Mouse (Mus musculus): Measurements from ENCODE around the gene E030018B13Rik. TPM values are rescaled to one million over a fixed set of nuclear protein-coding genes. Genes with fewer than 3 reads are reported as not detected.

E030018B13Rik gene
- total RNA-seq, 2 experiments from 2014 or later, result not detected

DNA sequence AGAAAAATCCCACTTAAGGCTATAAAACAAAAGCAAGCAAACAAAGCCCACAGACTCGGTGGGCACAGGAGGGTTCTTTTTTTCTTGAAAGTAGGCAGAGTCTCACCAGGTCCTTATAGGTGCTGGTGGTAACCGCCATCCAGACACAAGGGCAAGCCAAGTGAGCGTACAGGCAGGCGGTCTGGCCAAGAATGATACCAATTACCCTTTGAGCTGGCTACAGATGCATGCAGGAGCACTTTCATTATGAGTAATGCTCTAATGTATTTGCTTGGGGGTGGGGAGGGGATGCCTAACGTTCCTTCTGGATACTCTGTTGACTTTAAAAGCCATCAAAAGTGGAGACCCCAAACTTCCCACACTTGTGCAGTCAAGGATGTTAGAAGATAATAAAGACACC lies 14.1 kb downstream of the E030018B13Rik start:
- no peak for DNase-seq (ENCODE audit: extremely low spot score in 1 of 2, low spot score in 2 of 2)
- intact Hi-C loops (cut with DNase I), result loop anchor here (10.0 kb wide), 1 partner anchor 224 kb away; the partner anchor contains the start of gene Trpm1

DNA sequence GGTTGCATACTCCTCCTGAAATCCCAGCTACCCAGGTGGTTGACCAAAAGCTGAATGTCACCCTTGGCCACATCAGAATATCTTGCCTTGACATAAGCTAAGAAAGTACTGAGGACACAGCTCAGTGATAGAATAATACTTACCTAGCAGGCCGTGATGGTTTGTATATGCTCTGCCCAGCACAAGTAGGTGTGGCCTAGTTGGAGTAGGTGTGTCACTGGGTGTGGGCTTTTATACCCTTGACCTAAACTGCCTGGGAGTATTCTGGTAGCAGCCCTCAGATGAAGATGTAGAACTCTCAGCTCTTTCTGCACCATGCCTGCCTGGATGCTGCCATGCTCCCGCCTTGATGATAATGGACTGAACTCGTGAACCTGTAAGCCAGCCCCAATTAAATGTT lies 15.8 kb downstream of the E030018B13Rik start:
- DNase-seq (ENCODE audit: extremely low spot score in 1 of 2, low spot score in 2 of 2), result no peak
- intact Hi-C loops (cut with DNase I), result loop anchor here (10.0 kb wide), 1 partner anchor 222 kb away; the partner anchor contains the start of gene Trpm1

DNA sequence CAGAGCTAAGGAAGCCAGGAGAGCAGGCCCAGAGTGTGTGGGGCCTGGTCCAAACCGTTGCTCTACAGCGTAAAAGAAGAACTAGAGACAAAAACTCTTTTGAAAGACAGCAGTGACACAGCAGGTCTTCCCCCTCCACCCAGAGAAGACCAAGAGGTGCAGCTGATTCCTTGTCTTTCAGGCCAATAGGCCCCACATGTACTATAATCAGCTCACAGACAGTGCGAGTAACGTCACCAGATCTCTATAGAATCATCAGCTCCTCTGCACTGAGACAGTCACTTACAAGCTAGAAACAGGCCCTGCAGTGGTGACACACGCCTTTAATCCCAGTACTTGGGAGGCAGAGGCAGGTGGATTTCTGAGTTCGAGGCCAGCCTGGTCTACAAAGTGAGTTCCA lies 17.2 kb downstream of the E030018B13Rik start:
- no peak for DNase-seq (ENCODE audit: extremely low spot score in 1 of 2, low spot score in 2 of 2)
- intact Hi-C loops (cut with DNase I), result loop anchor here (10.0 kb wide), 1 partner anchor 221 kb away; the partner anchor contains the start of gene Trpm1

DNA sequence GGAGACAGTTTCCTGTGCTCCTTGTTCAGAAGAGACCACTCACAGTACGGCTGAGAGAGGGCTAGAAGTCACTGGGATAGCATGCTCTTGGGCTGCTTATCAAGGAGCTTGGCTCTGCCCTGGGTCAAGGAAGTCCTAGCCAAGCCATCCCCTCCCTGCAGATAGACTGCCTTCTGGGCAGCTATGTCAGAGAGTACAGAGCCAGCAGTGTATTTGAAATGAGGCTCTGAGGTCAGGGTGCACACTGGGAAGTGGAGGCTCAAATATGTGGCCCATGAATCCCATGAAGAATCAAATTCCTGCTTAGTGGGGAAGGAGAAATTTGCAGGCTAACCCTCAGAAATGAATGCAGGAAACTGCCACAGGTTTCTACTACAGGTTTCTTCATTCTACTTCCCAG lies 17.9 kb downstream of the E030018B13Rik start:
- intact Hi-C loops (cut with DNase I), result loop anchor here (10.0 kb wide), 1 partner anchor 220 kb away; the partner anchor contains the start of gene Trpm1
- DNase-seq (ENCODE audit: extremely low spot score in 1 of 2, low spot score in 2 of 2), result no peak

DNA sequence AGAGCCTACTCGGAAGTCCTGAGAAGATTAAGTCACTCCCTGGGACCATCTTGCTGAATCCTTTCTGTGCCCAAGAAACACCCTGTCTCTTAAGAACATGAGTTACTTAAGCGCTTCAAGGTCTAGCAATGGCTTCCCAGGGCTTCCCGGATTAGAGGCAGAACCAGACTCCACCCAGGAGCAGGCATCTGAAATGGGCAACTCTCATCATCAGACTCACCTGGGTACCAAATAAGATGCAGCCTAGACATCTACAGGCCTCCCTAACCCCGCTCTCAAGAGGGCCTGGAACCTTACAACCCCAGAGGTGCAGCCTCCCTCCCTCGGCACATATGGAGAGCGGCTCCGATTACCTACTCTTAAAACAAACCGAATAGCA lies 19.1 kb downstream of the E030018B13Rik start:
- DNase-seq (ENCODE audit: extremely low spot score in 1 of 2, low spot score in 2 of 2), result no peak
- intact Hi-C loops (cut with DNase I), result loop anchor here (2.0 to 10.0 kb wide), 6 partner anchors 38 to 219 kb away; partner anchors contain the start of gene Trpm1

DNA sequence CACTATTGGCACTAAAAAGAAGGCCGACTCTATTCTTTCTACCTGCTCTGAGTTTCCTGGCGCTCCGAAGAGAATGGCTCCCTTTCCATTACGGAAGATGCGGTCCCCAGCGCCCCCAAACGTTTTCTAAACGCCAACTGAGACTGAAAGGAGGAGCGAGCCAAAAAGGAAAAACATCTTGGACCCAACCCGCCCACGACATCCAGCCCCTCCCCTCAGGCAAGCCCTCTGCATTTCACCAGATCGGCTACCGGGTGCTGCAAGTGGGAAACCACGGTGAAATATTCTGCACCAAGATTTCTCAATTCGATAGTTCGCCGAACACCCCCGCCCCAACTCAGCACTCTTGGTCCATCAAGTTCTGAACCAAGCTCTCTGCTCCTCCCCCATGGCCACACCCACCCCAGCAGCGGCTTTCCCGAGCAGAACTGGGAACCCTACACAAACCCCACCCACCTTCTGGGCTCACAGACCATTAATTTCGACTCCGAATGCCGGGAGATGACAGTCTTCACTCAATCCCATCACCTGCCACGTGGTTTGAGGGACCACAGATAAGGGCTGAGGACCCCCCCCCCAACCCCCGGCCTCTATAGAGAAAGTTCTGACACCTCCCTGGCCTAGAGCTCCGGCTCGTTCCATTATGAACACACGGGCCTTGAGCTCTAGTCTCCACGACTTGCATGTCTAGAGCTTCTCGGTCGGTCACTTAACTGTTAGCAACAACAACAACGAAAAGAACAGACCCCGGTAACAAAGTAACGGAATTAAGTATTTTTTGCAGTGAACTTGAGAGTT lies 19.7 kb downstream of the E030018B13Rik start:
- intact Hi-C loops (cut with DNase I), result loop anchor here (2.0 to 10.0 kb wide), 6 partner anchors 39 to 218 kb away; partner anchors contain the start of gene Trpm1
- peak; percentile 61 to 89 for DNase-seq (ENCODE audit: extremely low spot score in 1 of 2, low spot score in 2 of 2)

DNA sequence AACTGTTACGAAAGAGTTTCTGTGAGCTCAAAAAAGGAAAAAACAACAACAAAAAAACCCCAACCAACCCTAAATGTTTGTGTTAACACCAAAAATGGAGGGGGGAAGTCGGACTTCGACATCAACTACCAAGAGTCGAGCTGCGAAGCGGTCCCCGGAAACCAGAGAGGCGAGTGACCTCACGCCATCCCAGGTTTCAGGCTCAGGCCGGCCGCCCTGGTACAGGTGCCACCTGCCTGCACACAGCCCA lies 20.3 kb downstream of the E030018B13Rik start:
- no peak for DNase-seq (ENCODE audit: extremely low spot score in 1 of 2, low spot score in 2 of 2)
- intact Hi-C loops (cut with DNase I), result loop anchor here (2.0 to 10.0 kb wide), 6 partner anchors 40 to 218 kb away; partner anchors contain the start of gene Trpm1

DNA sequence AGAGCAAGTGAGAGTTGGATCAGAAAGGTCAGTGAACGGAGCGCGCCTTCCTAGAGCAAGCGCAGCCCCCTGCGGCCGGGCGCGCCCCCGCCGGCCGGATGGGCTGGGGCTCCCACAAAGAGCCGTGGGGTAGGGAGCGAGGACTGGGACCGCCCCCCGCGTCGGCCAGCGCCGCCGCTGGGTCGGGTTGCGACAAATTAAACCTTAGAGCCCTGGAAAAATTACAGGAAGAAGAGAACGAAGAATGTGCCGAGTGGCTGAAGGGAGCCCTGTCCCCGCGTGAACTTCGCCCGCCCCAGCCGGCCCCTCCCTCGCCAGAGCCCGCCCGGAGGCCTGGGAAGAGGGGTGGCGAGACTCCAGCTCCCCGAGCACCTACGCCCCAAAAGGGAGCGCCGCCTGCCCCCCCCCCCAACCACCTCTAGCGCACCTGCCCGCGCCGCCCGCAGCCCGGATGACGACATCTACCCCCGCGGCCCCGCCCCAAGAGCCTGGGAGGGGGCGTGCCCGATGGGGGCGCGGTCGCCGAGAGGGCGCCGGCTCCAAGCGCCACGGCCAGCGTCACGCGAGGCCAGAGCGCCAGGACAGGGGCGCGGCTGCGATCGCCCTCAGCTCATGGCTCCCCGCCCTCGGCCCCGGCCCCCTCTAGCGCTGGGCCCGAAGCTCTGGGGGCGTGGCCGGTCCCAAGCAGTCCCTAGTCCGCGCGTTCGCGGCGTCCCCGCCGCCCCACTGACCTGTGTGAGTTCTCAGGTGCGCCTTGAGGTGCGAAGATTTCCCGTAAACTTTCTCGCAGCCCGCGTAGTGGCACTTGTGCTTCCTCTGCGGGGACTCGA lies 20.8 kb downstream of the E030018B13Rik start:
- intact Hi-C loops (cut with DNase I), result loop anchor here (2.0 to 10.0 kb wide), 6 partner anchors 40 to 217 kb away; partner anchors contain the start of gene Trpm1

DNA sequence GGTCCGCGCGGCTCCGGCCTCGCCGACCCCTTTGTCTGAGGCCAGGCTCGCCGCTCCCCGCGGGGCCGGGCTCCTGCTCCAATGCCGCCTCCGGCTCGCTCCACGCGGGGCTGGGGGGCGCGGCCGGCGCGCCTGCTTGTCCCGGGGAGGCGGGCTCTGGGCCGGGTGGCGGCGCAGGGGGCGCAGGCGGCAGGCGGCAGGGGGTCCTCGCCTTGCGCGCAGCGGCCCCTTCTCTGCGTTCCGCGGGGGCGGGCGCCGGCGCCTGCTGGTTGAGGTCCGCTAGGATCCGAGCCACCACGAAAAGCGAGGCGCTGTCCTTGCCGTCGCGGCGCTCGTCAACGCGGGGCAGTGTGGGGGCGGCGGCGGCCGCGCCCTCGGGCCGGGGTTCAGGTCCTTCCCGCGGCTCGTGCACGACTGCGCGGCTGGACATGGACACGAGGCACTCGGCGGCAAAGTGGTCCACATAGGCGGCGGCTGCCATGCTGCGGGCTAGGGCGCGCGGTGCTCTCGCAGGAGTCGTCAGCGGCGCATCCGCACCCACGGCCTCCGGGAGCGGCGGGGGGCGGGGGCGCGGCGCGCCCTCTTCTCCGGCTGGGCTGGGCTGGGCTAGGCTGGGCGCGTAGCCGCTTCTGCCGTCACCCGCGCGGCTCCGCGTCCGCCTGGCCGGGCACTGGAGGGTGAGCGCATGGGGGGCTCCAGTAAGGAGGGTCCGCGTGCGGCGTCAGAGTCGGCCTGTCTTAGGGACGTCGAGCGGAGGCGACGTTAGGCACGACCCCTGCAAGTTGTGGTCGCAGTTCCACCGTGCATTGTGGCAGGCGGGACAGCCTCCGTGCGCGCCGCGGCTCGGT lies 21.6 kb downstream of the E030018B13Rik start:
- intact Hi-C loops (cut with DNase I), result loop anchor here (5.0 to 10.0 kb wide), 5 partner anchors 41 to 217 kb away; partner anchors contain the start of gene Trpm1
- DNase-seq (ENCODE audit: extremely low spot score in 1 of 2, low spot score in 2 of 2), result peak in 1 of 2 experiments; percentile 91

More for the DNA sequence above, 20.8 kb downstream of the E030018B13Rik start:
- DNase-seq (ENCODE audit: extremely low spot score in 1 of 2, low spot score in 2 of 2), result peak in 1 of 2 experiments; percentile 92

DNA sequence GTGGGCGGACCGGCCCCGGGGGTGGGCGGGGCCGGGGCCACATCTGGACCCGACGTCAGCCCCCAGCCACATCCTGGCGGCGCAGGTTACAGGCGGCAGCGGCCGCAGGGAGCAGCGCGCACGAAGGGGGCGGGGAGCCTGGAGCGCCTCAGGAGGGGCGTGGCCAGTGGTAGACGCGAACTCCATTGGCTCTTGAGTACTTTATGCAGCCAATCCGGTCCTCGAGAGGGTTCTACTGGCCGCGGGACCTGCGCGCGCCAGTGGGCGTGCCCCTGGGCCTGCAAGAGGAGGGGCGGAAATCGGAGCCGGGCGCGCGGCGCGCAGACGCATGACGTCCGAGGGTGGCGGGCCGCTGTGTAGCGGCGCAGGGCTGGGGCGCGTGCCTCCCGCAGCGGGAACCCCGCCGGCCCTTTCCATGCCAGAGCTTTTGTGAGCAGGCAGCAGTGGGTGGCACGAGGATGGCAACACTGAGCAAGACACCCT lies 22.3 kb downstream of the E030018B13Rik start, which contains the start of gene Klf13:
TSS of gene Klf13 (minus strand) at position 2 of the 483 bp plus-strand sequence.
- intact Hi-C loops (cut with DNase I), result loop anchor here (5.0 to 10.0 kb wide), 5 partner anchors 42 to 216 kb away; partner anchors contain the start of gene Trpm1
- DNase-seq (ENCODE audit: extremely low spot score in 1 of 2, low spot score in 2 of 2), result peak; percentile 97 to 98

DNA sequence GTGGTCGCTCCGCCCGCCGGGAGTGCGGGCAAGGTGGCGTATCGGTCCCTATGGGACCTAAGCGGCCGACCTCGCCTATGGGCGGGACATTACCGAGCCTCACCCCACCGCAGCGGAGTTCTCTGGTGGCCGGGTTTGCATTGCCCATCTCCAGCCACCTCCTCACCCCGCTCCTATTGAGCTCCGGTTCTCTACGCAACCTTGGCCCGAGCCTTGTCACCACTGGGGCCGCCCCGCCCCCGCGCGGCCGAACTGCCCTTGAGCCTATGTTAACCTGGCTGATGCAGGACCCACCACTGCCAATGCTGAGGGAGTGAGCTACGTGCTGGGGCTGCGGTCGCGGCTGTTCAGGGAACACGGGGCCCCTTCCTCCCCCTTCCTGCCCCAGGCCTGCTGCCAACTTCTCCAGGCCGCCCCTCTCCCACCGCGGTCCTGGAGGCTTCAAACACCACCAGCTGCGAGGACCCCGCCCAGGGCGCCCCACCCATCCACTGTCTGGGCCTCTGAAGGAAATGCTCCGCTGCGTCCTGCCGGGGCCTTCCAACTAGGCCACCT lies 22.8 kb downstream of the E030018B13Rik start:
- DNase-seq (ENCODE audit: extremely low spot score in 1 of 2, low spot score in 2 of 2), result peak; percentile 64 to 94
- intact Hi-C loops (cut with DNase I), result loop anchor here (5.0 to 10.0 kb wide), 5 partner anchors 42 to 215 kb away; partner anchors contain the start of gene Trpm1

DNA sequence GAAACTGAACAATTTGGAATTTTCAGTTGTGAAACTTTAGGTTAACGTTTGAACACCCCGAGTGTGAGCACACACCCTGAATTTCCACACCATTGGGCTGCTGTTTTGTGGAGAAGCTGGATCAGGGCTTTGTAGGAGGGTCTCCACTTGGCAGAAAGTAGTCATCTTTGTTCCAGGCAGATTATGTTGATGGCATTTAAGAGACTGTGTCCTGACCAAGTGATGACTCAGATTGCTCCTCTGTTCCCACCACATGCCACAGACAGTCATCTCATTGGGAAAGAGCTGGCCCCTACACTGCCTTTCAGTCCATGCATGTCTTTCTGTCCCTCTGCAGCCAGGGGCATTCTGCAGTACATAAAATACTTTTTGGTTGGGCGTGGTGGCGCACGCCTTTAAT lies 23.7 kb downstream of the E030018B13Rik start:
- intact Hi-C loops (cut with DNase I), result no loop called here

DNA sequence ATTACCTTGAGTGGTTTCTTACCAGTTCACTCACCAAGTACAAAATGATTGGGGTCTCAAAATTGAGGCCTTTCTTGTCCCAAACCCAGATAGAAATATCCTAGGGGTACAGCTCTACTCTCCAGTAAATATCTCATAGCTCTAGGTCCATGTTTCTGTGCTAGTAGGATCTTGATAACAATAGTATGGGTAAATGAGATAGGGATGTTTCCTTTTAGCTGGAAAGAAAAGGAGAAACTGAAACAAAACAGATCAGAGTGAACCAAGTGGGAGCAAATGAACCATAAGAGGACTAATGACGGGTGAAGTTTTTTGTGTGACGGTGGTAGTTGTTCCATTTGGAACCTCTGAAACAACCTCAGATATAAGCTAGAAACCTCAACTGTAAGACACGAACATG lies 24.4 kb downstream of the E030018B13Rik start:
- intact Hi-C loops (cut with DNase I), result no loop called here

More for the DNA sequence above, 23.7 kb downstream of the E030018B13Rik start:
- no peak for DNase-seq (ENCODE audit: extremely low spot score in 1 of 2, low spot score in 2 of 2)

DNA sequence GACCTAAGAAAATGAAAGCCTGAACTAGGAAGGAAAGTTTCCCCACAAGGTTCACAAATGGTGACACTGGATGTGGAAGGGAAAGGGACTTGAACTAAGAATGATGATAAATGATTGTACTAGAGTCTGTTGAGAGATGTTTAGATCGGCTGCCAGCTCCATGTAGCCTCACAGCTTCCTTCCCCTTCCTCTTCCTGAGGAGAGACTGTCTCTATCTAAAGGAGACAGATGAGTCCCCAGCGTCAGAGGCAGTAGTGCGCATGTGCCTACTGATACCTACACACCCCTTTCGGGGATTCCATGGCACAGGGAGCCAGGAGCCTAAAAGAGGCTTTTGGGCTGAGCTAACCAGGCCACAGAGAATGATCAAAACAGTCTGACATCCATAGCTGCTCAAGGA lies 24.8 kb downstream of the E030018B13Rik start:
- intact Hi-C loops (cut with DNase I), result no loop called here
- no peak for DNase-seq (ENCODE audit: extremely low spot score in 1 of 2, low spot score in 2 of 2)

More for the DNA sequence above, 24.4 kb downstream of the E030018B13Rik start:
- no peak for DNase-seq (ENCODE audit: extremely low spot score in 1 of 2, low spot score in 2 of 2)

DNA sequence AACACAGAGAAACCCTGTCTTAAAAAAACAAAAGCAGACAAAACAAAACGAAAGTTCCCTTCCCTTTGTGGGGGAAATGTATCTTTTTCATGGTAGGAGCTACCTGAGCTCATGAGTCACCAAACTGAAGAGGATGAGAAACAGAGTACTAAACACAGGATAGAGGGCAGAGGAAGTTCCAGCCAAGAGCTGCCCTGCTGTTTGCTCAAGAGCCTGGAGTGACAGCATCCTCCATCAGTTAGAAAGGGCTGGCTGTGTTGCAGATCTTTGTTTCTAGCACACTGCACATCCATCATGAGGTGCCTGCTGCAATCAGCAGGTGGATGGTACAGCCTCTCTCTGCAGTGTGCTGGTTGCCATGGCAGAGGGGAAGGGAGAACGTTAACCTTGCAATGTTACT lies 27.3 kb downstream of the E030018B13Rik start:
- intact Hi-C loops (cut with DNase I), result no loop called here

DNA sequence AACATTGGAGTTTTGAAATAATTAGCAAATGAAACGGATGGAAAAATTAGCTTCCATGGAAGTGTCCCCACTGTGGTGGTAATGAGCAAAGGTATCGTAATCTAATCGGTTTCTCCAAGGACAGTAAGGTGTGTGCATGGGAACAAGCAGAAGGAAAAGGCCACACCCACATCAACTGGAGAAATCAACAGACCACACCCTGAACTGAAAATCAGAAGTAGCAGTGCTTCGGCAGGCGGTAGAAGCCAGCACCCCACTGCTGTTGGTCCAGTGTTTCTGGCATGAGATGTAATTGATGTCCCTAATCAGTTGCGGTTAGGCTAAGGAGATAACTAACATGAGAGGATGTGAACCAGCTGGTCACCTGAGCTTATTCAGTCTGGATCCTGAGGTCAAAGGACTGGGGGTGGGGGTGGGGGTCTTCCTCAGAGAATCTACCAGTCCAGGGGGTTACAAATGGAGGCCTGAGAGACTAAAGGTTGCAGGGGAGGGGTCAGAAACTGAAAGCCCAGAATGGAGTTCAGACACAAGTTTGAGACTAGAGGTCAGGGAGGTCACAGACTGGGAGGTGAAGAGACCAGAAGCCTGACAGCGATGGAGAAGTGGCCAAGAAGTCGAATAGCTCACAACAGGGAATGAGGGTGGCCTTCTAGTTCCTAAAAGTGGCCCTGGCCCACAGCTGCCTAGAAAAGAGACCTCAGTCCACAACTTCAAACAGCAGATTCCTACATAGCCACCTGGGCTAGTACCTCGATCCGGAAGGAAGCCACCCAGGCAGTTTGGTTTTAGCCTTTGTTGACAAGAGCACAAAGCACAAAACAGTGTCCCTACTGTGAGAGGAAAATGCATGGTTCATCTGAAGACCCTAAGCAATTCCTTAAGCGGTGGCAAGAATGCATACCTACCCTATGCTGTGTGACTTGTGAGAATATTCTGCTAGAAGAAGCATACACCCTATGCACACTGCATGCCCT lies 31.1 kb downstream of the E030018B13Rik start:
- DNase-seq (ENCODE audit: extremely low spot score in 1 of 2, low spot score in 2 of 2), result no peak
- intact Hi-C loops (cut with DNase I), result no loop called here

More for the DNA sequence above, 27.3 kb downstream of the E030018B13Rik start:
- DNase-seq (ENCODE audit: extremely low spot score in 1 of 2, low spot score in 2 of 2), result no peak

DNA sequence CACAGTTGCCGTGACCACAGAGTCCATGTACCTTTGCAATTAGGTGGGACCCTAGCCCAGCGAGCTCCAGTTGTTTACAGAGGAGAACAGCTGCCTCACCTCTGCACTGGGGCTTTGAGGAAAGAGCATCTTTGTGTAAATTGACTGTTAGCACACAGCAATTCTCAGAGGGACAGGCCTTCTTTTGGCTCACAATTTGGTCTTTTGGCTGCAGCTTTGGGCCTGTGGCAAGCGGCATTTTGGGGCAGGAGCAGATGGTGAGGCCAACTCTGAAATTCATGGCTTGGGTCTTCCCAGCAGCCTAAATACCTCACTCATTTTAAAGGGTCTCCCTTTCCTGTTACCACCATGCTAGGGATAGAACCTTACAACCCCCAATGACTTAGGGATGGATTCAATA lies 32.5 kb downstream of the E030018B13Rik start:
- no peak for DNase-seq (ENCODE audit: extremely low spot score in 1 of 2, low spot score in 2 of 2)
- intact Hi-C loops (cut with DNase I), result no loop called here

All from left cerebral cortex, postnatal 10 days (tissue).